Comparison of ENCODE assay signal across 8 mouse cellular contexts in the genomic region with DNA sequence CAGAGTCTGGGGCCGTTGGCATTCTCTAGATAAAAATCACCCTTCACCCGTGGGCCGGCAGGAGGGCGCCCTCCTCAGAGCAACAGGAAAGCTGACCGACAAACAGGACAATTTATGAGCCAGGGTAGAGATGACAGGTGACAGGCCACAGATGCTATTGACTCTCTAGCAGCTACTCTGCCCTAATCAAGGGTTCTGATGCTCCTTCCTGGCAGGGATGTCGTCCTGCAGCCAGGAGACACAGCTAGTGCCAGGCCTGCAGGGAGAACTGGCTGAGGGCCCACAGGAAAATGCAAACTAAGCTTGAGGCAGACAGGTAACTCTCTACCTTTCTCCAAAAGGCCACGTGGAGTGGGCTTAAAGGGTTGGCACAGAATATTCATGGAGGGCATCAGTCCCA. TPM values are rescaled to one million over a fixed set of nuclear protein-coding genes. Genes with fewer than 3 reads are reported as not detected.
DNase-seq lines count a peak whose midpoint lies in the region; ATAC-seq and TF ChIP-seq lines count a peak whose summit lies in the region.

No protein-coding gene starts in this region.

- H3K4me1 ChIP-seq in heart, embryonic 11.5 days (ENCODE audit: control insufficient read depth, insufficient read depth, low read length), result peaks cover 17% of the 10 kb centered on the region
- H3K4me1 ChIP-seq in ES-E14 (ENCODE audit: control insufficient read depth in 2 of 2, insufficient read depth in 2 of 2, low read length in 2 of 2, poor library complexity in 1 of 2), result peaks cover 0 to 14% of the 10 kb centered on the region in 2 experiments; a peak in 2 of 4 replicates
- H3K4me1 ChIP-seq in embryonic fibroblast, embryonic 13.5 days (ENCODE audit: control insufficient read depth, insufficient read depth, low read length), result peaks cover 6% of the 10 kb centered on the region; the same call in 1 of the 2 replicates
- peaks cover 34% of the 10 kb centered on the region for H3K4me1 ChIP-seq in liver, embryonic 12.5 days

- peak overlapping the region; percentile 70 for H3K4me3 ChIP-seq in heart, embryonic 11.5 days (ENCODE audit: low read depth, low read length)
- peak overlapping the region; percentile 81 to 82 for H3K4me3 ChIP-seq in ES-E14 (ENCODE audit: insufficient read depth in 1 of 2, low read depth in 1 of 2, low read length in 2 of 2, poor library complexity in 1 of 2, severe bottlenecking in 1 of 2)
- peak overlapping the region; percentile 56 for H3K4me3 ChIP-seq in embryonic fibroblast, embryonic 13.5 days (ENCODE audit: insufficient read depth, low read length)
- peak overlapping the region; percentile 64 for H3K4me3 ChIP-seq in liver, embryonic 12.5 days

- WGBS in heart, embryonic 11.5 days (ENCODE audit: insufficient replicate concordance), result 16% methylated on average over 7 of the region's 7 CpGs
- WGBS in liver, embryonic 12.5 days (ENCODE audit: insufficient replicate concordance), result 19% methylated on average over 7 of the region's 7 CpGs

- H3K9me3 ChIP-seq in heart, embryonic 11.5 days (replicated peaks; ENCODE audit: control insufficient read depth, low read length), result no peaks in the 10 kb centered on the region
- no peaks in the 10 kb centered on the region for H3K9me3 ChIP-seq in ES-E14 (ENCODE audit: control insufficient read depth, insufficient read depth, low read depth, low read length)
- no peaks in the 10 kb centered on the region for H3K9me3 ChIP-seq in liver, embryonic 12.5 days (replicated peaks)

- TF ChIP-seq CTCF in embryonic fibroblast, embryonic 13.5 days (IDR thresholded peaks at IDR 0.05; ENCODE audit: borderline replicate concordance, insufficient read depth, low read length), result no peak

- intact Hi-C loops in left cerebral cortex, postnatal 36 days (cut with DNase I), result no loop called here

- no peak for TF ChIP-seq POLR2A in embryonic fibroblast, embryonic 13.5 days (IDR thresholded peaks at IDR 0.05; ENCODE audit: low read depth, low read length)

- H3K27ac ChIP-seq in heart, embryonic 11.5 days (ENCODE audit: low read depth, low read length), result no peak overlapping the region
- no peak overlapping the region for H3K27ac ChIP-seq in ES-E14 (ENCODE audit: insufficient read depth, low read depth, low read length, poor library complexity, severe bottlenecking)
- H3K27ac ChIP-seq in embryonic fibroblast, embryonic 13.5 days (ENCODE audit: insufficient read depth, low read length), result no peak overlapping the region
- H3K27ac ChIP-seq in liver, embryonic 12.5 days, result no peak overlapping the region

- ATAC-seq in heart, embryonic 11.5 days (replicated peaks; ENCODE audit: insufficient number of reproducible peaks, low FRiP score, low TSS enrichment), result no peak
- no peak for ATAC-seq in liver, embryonic 12.5 days

- in situ Hi-C loops in ES-E14 (cut with MboI; ENCODE audit: low sequenced_read_pairs in 2 of 2, unreplicated experiment in 2 of 2), result no loop called here

- H3K27me3 ChIP-seq in heart, embryonic 11.5 days (ENCODE audit: control insufficient read depth, insufficient read depth, low read length), result peaks cover 15% of the 10 kb centered on the region
- H3K27me3 ChIP-seq in liver, embryonic 12.5 days (replicated peaks), result peaks cover 52% of the 10 kb centered on the region

- H3K36me3 ChIP-seq in heart, embryonic 11.5 days (ENCODE audit: control insufficient read depth, insufficient read depth, low read length), result no peaks in the 10 kb centered on the region
- peaks cover 6% of the 10 kb centered on the region; the same call in 1 of the 2 replicates for H3K36me3 ChIP-seq in ES-E14 (ENCODE audit: control insufficient read depth, insufficient read depth, low read length, poor library complexity, severe bottlenecking)
- H3K36me3 ChIP-seq in liver, embryonic 12.5 days, result peaks cover 2% of the 10 kb centered on the region; the same call in 1 of the 2 replicates

- H3K4me2 ChIP-seq in heart, embryonic 11.5 days, result peak overlapping the region; percentile 95
- peak overlapping the region; percentile 95 for H3K4me2 ChIP-seq in liver, embryonic 12.5 days

- peak overlapping the region; percentile 76 for H3K9ac ChIP-seq in heart, embryonic 11.5 days (ENCODE audit: low read depth, low read length)
- H3K9ac ChIP-seq in ES-E14 (ENCODE audit: insufficient read depth, low read depth, low read length, poor library complexity, severe bottlenecking), result peak overlapping the region; percentile 88
- H3K9ac ChIP-seq in liver, embryonic 12.5 days, result 0 out of 2 replicates have a peak overlapping the region, but pooled peaks have one; percentile 69

- no peak for DNase-seq in heart, adult 18-20 months
- DNase-seq in ES-E14 (ENCODE audit: low read depth, low spot score), result no peak
- no peak for DNase-seq in left cerebral cortex, postnatal 36 days (ENCODE audit: low spot score in 2 of 2)
- DNase-seq in ovary, postnatal 10 days (ENCODE audit: low spot score), result no peak
- no peak for DNase-seq in layer of hippocampus, postnatal 36 days

TF ChIP-seq in ES-E14, 5 proteins besides CTCF, POLR2A, EP300 and RAD21:
- TF ChIP-seq CHD2 (IDR thresholded peaks at IDR 0.05; ENCODE audit: low read depth, low read length) (no peak), ZNF384 (IDR thresholded peaks at IDR 0.05; ENCODE audit: low read depth, low read length) (no peak), MAFK (IDR thresholded peaks at IDR 0.05; ENCODE audit: insufficient read depth, low read depth, low read length) (no peak), ZC3H11A (IDR thresholded peaks at IDR 0.05; ENCODE audit: borderline replicate concordance, low read depth, low read length) (no peak), HCFC1 (IDR thresholded peaks at IDR 0.05; ENCODE audit: borderline replicate concordance, insufficient read depth, low read length) (no peak)

RNA-seq across cellular contexts. Expression of a gene that starts 5.0 kb away (rescaled TPM):
- polyA plus RNA-seq in heart, embryonic 11.5 days (2014; fragmentation: Nextera tagmentation; extraction: Ambion mirVana), result 34.3 and 40.4 TPM in 2 replicates
- total RNA-seq in heart, adult 18-20 months (2021), result 10 to 100 TPM; 18.8 to 19.6 TPM
- total RNA-seq in ES-E14 (2012; rRNA removed), result 24.9 and 29.7 TPM in 2 replicates
- polyA plus RNA-seq in embryonic fibroblast, embryonic 13.5 days (2011; ENCODE audit: insufficient read length, low read depth, missing spikeins), result 34.4 and 36.5 TPM in 2 replicates
- 13.7 and 14.3 TPM in 2 replicates for polyA plus RNA-seq in liver, embryonic 12.5 days (2016; fragmentation: Nextera tagmentation; extraction: Ambion mirVana)
- 10 to 100 TPM; 63.5 to 69.7 TPM for total RNA-seq in left cerebral cortex, postnatal 36 days (2021)
- 10 to 100 TPM; 40.9 to 41.8 TPM for total RNA-seq in layer of hippocampus, postnatal 36 days (2021)

RNA-seq across cellular contexts. Expression of a gene that starts 31.8 kb away (rescaled TPM):
- polyA plus RNA-seq in heart, embryonic 11.5 days (2014; fragmentation: Nextera tagmentation; extraction: Ambion mirVana), result 1.6 and 1.8 TPM in 2 replicates
- total RNA-seq in heart, adult 18-20 months (2021), result 1 to 10 TPM; 1.3 to 1.7 TPM
- total RNA-seq in ES-E14 (2012; rRNA removed), result 0.40 and 1.4 TPM in 2 replicates
- 0.16 and 0.33 TPM in 2 replicates for polyA plus RNA-seq in embryonic fibroblast, embryonic 13.5 days (2011; ENCODE audit: insufficient read length, low read depth, missing spikeins)
- 0.07 and 0.12 TPM in 2 replicates for polyA plus RNA-seq in liver, embryonic 12.5 days (2016; fragmentation: Nextera tagmentation; extraction: Ambion mirVana)
- total RNA-seq in left cerebral cortex, postnatal 36 days (2021), result 1 to 10 TPM; 2.9 to 3.1 TPM
- 1 to 10 TPM; 2.0 to 2.1 TPM for total RNA-seq in layer of hippocampus, postnatal 36 days (2021)

RNA-seq across cellular contexts. Expression of a gene that starts 46.3 kb away (rescaled TPM):
- 39.9 and 43.0 TPM in 2 replicates for polyA plus RNA-seq in heart, embryonic 11.5 days (2014; fragmentation: Nextera tagmentation; extraction: Ambion mirVana)
- 10 to 100 TPM; 16.2 to 19.5 TPM for total RNA-seq in heart, adult 18-20 months (2021)
- 50.9 and 58.1 TPM in 2 replicates for total RNA-seq in ES-E14 (2012; rRNA removed)
- polyA plus RNA-seq in embryonic fibroblast, embryonic 13.5 days (2011; ENCODE audit: insufficient read length, low read depth, missing spikeins), result 44.9 and 49.9 TPM in 2 replicates
- 23.2 and 27.2 TPM in 2 replicates for polyA plus RNA-seq in liver, embryonic 12.5 days (2016; fragmentation: Nextera tagmentation; extraction: Ambion mirVana)
- total RNA-seq in left cerebral cortex, postnatal 36 days (2021), result 10 to 100 TPM; 32.1 to 57.4 TPM
- total RNA-seq in layer of hippocampus, postnatal 36 days (2021), result 10 to 100 TPM; 46.1 to 53.8 TPM
